Mouse (Mus musculus) kidney, adult 18-20 months (tissue): ENCODE measurements around the gene Sphk2.
A peak's percentile ranks its signal among the peaks of the same experiment; 100 is the strongest.
"Not testable (repeated sequence)": the region's sequence is repeated elsewhere in the genome, so short reads cannot be mapped to it uniquely, and the experiment has no call there.

ENCODE experiments used
- DNase-seq: peaks from one replicate; pipeline ENCODE4 v3.0.0; 2021

Gene Sphk2

GRCm38 (mm10) chr7:45689800-45690199 is 28.0 kb downstream of the Sphk2 start:
- no peak for DNase-seq

- no peak for DNase-seq
These were observed 28.7 kb downstream of the Sphk2 start for GRCm38 (mm10) chr7:45689099-45689498.

- DNase-seq = no peak
These were observed 31.0 kb downstream of the Sphk2 start for GRCm38 (mm10) chr7:45686841-45687240.

GRCm38 (mm10) chr7:45685811-45686210 is 32.0 kb downstream of the Sphk2 start:
- no peak for DNase-seq

- no peak for DNase-seq
These were observed 34.3 kb downstream of the Sphk2 start, which contains the start of gene Ntn5 for GRCm38 (mm10) chr7:45683396-45684050. TSS of gene Ntn5 (plus strand) at chr7:45684022.

- DNase-seq = peak; percentile 87
These were observed 35.4 kb downstream of the Sphk2 start for GRCm38 (mm10) chr7:45682144-45683126.

GRCm38 (mm10) chr7:45681046-45681736 is 36.6 kb downstream of the Sphk2 start:
- DNase-seq = no peak

- DNase-seq = no peak
These were observed 37.7 kb downstream of the Sphk2 start for GRCm38 (mm10) chr7:45679966-45680621.

GRCm38 (mm10) chr7:45678513-45678912 is 39.3 kb downstream of the Sphk2 start:
- DNase-seq = no peak

- no peak for DNase-seq
These were observed 40.0 kb downstream of the Sphk2 start for GRCm38 (mm10) chr7:45677627-45678295.

GRCm38 (mm10) chr7:45668921-45669320 is 48.9 kb downstream of the Sphk2 start:
- DNase-seq = no peak

- no peak for DNase-seq
These were observed 50.0 kb downstream of the Sphk2 start for GRCm38 (mm10) chr7:45667761-45668160.

GRCm38 (mm10) chr7:45666161-45666560 is 51.6 kb downstream of the Sphk2 start, which contains the start of gene Fut2:
TSS of gene Fut2 (minus strand) at chr7:45666394.
- no peak for DNase-seq

- DNase-seq = no peak
These were observed 52.3 kb downstream of the Sphk2 start for GRCm38 (mm10) chr7:45665303-45666138.

- DNase-seq = not testable (repeated sequence)
These were observed 56.1 kb downstream of the Sphk2 start for GRCm38 (mm10) chr7:45661702-45662101.

GRCm38 (mm10) chr7:45660746-45661478 is 56.9 kb downstream of the Sphk2 start:
- DNase-seq = no peak
